Mouse (Mus musculus) heart, adult 9 months (tissue): ENCODE data around the gene Atp5mpl.
A peak's percentile ranks its signal among the peaks of the same experiment; 100 is the strongest.

ENCODE experiments used
- DNase-seq, 2 experiments: peaks; one replicate each; pipeline ENCODE4 v3.0.0; 2022; ENCODE audit warnings: low spot score in 2 of 2

The Atp5mpl gene

DNA sequence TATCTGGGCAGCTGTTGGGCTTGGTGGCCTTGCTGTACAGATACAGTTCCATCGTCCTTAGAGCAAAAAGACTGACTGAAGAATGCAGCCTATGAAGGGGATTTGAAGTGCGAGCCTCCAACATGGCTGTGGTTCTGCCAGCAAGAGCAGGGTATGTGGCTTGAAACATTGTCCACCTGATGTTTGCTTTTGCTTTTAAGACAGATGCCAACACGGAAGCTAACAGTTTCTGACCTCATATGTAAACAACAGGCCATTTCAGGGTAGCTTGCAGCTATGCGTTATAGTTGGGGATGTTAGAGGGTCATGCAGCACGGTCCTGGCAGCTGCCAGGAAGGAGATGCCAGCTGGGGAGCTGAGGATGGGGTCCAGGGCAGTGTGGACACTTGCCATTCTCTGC is 16.3 kb downstream of the Atp5mpl start:
- DNase-seq, result no peak

DNA sequence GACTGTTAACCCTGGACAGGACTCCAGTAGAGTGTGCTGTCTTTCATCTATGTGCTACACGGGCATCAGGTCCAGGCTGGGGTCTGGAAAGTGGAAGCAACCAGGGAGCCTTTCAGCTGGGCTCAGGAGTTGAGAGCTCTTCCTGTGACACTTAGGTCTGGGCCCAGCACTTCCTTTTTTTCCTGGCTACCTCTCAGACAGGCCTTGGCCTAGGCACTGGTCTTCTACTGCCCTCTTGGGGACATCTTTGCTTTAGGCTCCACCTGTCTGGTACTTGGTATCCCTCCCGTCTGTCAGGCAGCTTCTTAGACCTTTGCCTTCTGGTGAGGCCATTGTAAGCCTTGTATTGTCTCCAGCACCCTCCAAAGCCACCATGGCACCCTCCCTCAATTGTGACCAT is 20.1 kb downstream of the Atp5mpl start:
- DNase-seq, result peak; percentile 77 to 81

DNA sequence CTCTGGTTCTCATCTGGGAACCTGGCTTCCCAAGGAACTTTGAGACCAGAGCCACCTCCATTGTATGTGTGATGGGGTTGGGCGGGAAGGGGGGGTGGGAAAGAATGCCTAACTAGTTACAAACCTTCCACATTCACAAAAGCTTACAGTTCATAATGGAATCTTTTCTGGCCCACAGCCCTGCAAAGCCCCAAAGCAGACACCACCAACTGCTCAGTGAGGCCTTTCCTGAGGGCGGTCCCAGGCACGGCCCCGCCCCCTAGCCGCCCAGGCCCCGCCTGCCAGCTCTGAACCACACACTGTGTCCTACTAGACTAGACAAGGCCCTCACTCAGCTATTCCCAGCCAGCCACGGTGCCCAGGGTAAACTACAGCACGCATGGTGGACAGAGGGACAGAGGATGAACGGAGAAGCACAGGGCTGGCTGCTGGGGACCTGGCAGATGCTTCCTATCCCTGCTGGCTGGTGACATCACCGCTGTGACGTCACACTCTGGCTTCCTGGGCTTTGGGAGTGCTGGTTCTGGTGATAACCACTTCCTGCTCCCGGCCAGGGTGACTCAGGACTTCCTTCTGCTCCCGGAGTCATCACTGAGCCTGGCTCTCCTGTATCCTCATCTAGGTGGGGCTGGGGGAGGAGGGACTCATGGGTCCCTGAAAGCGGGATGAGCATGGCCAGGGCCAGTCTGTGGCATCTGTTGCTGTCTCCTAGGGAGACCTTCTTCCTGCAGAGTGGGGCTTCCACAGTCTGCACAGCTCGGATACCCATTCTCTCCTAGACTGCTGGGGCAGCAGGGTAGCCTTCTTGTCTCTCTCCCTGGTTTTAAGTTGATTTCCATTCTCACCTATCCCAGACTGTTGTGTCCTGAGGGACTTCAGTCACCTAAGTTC is 20.8 kb downstream of the Atp5mpl start:
- peak in 1 of 2 experiments; percentile 54 for DNase-seq

- DNase-seq, result peak; percentile 72 to 90
Observed at GRCm38 (mm10) chr12:111945115-111945514, 21.7 kb downstream of the Atp5mpl start.

GRCm38 (mm10) chr12:111944065-111944987 is 22.5 kb downstream of the Atp5mpl start:
- peak in 1 of 2 experiments; percentile 55 for DNase-seq

DNA sequence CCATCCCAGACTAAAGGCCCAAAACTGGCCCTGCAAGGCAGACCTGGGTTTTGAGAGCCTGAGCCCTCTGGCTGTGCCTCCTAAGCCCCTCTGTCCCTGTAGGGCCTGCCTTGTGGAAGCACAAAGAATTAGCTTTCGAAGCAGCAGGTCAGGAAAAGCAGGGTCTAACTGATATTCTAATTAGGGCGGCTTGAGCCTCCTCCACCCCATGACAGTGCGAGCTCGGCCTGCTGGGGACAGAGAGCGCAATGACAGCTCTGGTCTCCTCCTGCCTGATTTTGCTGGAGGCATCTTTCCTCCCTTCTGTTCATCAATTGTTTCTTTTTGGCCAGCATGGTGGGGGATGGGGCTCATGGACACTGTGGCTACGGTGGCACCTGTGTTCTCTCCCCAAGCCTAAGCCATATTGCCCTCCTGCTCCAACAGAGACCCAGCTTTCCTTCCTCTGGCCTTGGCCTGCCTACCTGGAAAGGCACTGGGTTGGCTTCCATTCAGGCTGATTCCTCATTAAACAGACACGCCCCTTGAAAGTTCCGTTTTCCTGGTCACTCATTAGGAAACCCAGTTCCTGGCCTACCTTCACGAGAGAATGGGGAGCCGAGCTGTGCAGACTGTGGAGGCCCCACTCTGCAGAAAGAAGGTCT is 23.2 kb downstream of the Atp5mpl start:
- peak in 1 of 2 experiments; percentile 56 for DNase-seq

GRCm38 (mm10) chr12:111938623-111939177 is 28.1 kb downstream of the Atp5mpl start:
- DNase-seq, result no peak

GRCm38 (mm10) chr12:111936706-111937550 is 29.8 kb downstream of the Atp5mpl start:
- DNase-seq, result no peak

DNA sequence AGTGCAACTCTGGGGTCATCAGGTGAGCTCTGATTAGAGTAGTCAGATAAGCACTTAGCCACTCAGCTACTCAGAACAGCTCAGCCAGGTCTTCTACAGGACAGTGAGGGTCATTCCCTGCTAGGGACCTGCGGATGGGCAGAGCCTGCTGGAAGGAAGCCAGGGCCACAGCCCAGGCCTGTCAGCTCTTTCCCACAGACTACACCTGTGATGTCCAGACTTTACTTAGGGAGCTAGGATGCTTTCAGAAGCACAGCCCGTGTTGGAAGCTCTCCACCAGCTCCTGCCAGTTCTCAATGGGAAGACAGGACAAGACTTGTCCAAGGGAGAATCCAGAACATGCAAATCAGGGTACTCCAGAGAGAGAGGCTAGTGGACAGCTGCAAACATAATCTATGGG is 32.8 kb downstream of the Atp5mpl start:
- DNase-seq, result no peak

GRCm38 (mm10) chr12:111933032-111933704 is 33.6 kb downstream of the Atp5mpl start:
- DNase-seq, result peak; percentile 59 to 67

- DNase-seq, result no peak
Observed at GRCm38 (mm10) chr12:111932513-111932912, 34.3 kb downstream of the Atp5mpl start.

GRCm38 (mm10) chr12:111931411-111932025 is 35.3 kb downstream of the Atp5mpl start:
- no peak for DNase-seq

DNA sequence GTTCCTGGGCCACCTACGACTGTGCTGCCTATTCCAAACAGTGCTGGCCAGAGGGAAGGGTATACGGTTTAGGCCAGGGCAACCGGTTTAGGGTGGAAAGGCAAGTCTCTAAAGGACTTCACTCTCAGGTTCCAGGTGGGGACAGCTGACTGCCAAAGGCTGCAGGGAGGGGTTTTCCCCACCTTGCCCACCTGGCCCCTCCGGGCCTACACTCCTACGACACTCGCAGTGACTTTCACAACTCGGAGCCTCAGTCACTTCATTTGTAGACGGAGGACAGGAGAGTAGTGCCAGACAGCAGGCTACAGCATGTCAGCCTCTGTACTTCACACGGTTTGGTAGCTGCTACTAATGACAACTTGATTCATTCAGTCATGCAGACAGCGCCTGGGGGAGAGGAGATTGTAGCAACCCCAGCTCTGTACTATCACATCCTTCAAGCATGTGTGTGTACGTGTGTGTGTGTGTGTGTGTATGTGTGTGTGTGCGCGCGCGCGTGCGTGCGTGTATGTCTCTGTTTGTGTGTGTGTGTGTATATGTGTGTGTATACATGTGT is 38.3 kb downstream of the Atp5mpl start:
- DNase-seq, result no peak

DNA sequence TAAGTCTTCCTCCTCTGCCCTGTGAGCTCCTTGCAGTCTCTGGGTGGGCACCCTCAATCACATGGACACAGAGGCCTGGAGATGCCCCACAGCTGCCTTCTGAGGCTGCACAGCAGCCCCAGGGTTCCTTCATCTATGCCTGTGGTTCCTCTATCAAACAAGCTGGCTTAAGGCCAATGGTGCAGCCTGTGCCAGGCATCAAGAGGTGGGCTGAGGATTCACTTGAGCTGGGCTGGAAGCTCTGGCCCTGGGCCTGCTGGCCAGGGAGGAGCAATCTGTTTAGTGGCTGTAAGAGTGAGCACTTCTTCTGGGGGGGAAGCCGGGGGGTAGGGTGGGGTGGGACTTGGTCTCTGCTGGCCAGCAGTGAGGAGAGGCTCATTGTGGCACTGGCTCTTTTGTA is 39.4 kb downstream of the Atp5mpl start:
- no peak for DNase-seq

DNA sequence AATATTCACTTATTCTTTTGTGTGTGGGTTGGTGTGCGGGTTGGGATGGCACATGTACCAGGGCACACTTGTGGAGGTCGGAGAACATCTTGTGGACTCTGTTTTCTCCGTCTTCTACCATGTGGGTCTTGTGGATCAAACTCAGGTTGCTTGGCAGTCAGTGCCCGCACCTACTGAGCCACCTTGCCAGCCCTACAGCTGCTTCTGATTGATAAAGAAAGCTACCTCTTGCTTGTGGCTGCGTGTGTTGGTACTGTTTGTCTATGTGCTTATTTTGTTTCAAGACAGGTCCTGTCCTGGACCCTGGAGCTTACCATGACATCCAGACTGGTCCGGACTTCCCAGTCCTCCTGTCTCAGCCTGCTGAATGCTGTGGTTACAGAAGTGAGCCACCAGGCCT is 43.7 kb downstream of the Atp5mpl start:
- no peak for DNase-seq

- DNase-seq, result no peak
Observed at GRCm38 (mm10) chr12:111920046-111920445, 46.7 kb downstream of the Atp5mpl start.

DNA sequence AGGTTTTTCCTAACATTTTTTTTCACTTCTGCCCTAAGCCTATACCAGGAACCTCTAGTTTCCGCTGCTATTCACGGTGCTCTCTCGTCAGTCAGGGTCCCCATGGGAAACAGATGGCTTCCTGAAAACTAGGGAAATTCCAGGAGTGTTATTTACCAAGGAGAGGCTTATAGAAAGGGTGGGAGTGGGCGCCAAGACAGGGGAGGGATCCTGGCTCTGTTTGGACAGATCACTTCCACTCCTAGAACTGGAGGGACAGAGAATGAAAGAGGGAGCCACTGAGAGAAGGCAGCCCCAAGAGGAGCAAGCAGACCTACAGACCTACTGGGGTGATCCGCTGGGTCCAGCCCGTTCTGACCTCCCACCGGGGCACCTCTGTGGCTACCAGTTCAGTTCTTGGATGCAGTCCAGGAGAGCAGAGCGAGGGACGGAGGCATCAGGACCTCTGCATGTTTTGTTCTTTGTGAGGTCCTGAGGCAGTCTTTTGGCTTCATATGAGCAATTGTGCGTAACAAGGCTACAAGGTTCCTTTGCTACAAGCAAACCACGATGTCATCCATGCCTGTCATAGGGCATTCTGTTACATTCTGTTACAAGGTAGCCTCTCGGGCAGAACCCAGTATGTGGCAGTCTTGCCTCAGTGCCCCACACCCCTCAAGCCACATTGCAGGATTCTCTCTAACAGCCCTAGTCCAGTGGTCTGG is 50.1 kb downstream of the Atp5mpl start:
- DNase-seq, result peak in 1 of 2 experiments; percentile 50

DNA sequence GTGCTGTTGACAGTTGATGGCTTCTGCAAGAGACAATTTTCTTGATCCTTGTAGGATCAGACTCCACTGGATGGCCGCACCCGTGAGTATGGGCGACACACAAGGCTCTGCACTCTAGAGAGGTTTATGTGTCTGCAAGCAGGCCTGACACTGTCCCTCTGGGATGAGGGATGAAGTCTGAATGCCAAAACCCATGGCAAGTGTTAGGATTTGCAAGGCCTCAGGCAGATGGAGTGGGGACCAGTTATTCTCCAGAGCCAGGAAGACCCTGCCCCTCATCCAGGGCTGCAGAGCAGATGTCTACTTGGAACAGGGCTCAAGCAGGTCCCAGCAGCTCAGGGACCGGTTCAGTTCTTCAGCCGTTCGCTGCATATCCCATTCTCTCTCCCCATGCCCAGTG is 51.0 kb downstream of the Atp5mpl start:
- DNase-seq, result no peak

DNA sequence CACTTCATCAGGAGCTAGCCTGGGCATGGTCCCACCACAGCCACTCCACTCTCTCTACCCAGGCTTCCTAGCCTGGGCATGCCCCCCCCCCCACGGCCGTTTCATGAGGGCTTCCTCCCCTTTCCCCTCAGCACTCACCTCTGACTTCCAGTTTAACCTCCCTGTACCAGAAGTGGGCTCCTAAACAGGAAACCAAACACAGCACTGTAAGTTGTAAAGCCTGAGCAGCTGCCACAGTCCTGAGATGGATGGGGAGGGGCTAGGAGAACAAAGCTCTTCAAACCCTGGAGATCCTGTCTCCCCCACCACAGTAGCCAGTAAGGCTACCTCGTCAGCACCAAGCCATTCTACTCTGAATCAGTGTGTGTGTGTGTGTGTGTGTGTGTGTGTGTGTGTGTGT is 52.7 kb downstream of the Atp5mpl start:
- DNase-seq, result no peak
